Mouse (Mus musculus): ENCODE measurements around the gene Commd9.

DNA sequence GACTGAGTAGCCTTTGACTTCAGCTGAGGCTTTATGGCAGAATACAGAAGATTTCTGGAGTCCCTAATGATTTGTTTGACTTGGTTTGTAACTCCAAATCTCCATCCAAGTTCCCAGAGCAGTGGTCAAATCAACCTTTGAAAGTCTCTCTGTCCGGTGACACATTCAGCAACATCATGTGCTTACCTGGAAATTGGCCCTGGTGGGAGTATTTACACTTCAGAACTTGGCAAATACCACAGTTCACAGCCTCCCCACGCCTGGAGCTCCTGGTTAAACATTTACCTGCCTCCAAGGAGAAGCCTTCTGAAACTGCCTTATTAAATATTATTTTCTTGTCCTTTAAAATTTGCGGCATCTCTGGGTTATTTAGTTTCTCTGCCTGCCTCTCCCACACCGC, 37.1 kb downstream of the Commd9 start:
- TF ChIP-seq CTCF (IDR thresholded peaks at IDR 0.05; ENCODE audit: borderline replicate concordance, insufficient read depth, low read depth, low read length) (no peak), POLR2A (IDR thresholded peaks at IDR 0.05; ENCODE audit: borderline replicate concordance, insufficient read depth, low read length) (no peak)
